ENCODE assay signal across 9 mouse cellular contexts in genomic region chr14:73389059-73389458, GRCm38 (mm10). TPM values are rescaled to one million over a fixed set of nuclear protein-coding genes. Genes with fewer than 3 reads are reported as not detected.
DNase-seq lines count a peak whose midpoint lies in the region; ATAC-seq and TF ChIP-seq lines count a peak whose summit lies in the region.
"Had no signal": no experiment of that assay in that cellular context is flagged by ENCODE, and none has a peak within 500 bp of the region (broad histone marks: within the 10 kb centered on the region; RNA-seq: fewer than 3 reads in every experiment).

No protein-coding gene starts in this region.

- no peaks in the 10 kb centered on the region for H3K27me3 ChIP-seq in heart, embryonic 13.5 days (replicated peaks)
- no peaks in the 10 kb centered on the region for H3K27me3 ChIP-seq in heart, postnatal 0 days (ENCODE audit: control insufficient read depth, insufficient read depth, low read length)
- H3K27me3 ChIP-seq in midbrain, embryonic 15.5 days (replicated peaks), result no peaks in the 10 kb centered on the region
- H3K27me3 ChIP-seq: Patski had no signal

- no peak overlapping the region for H3K4me2 ChIP-seq in heart, embryonic 13.5 days
- peak overlapping the region; percentile 26; the same call in 1 of the 2 replicates for H3K4me2 ChIP-seq in heart, postnatal 0 days (ENCODE audit: low read depth, low read length)
- no peak overlapping the region for H3K4me2 ChIP-seq in midbrain, embryonic 15.5 days

- peak overlapping the region; percentile 79 for H3K27ac ChIP-seq in heart, embryonic 13.5 days (replicated peaks)
- H3K27ac ChIP-seq in heart, postnatal 0 days (ENCODE audit: low read depth), result peak overlapping the region; percentile 88
- H3K27ac ChIP-seq in midbrain, embryonic 15.5 days, result peak overlapping the region; percentile 43; the same call in 1 of the 2 replicates

- no peaks in the 10 kb centered on the region for H3K36me3 ChIP-seq in heart, embryonic 13.5 days
- H3K36me3 ChIP-seq in heart, postnatal 0 days (replicated peaks; ENCODE audit: control insufficient read depth, insufficient read depth, low read length), result no peaks in the 10 kb centered on the region
- H3K36me3 ChIP-seq in midbrain, embryonic 15.5 days (replicated peaks), result no peaks in the 10 kb centered on the region

- no peak for TF ChIP-seq EP300 in heart, postnatal 0 days (IDR thresholded peaks at IDR 0.05; ENCODE audit: low read depth)

- no peak overlapping the region; the same call in 1 of the 2 replicates for H3K9ac ChIP-seq in heart, embryonic 13.5 days
- H3K9ac ChIP-seq in heart, postnatal 0 days (replicated peaks; ENCODE audit: low read depth, low read length), result no peak overlapping the region
- no peak overlapping the region for H3K9ac ChIP-seq in midbrain, embryonic 15.5 days

- no peak for ATAC-seq in heart, embryonic 13.5 days (ENCODE audit: extremely low read depth, insufficient number of reproducible peaks, low FRiP score, low TSS enrichment)
- no peak for ATAC-seq in heart, postnatal 0 days (ENCODE audit: insufficient read depth, low read depth)
- no peak for ATAC-seq in midbrain, embryonic 15.5 days (replicated peaks)

- H3K4me1 ChIP-seq in heart, embryonic 13.5 days, result peaks cover 35% of the 10 kb centered on the region
- H3K4me1 ChIP-seq in heart, postnatal 0 days (ENCODE audit: control insufficient read depth, insufficient read depth), result peaks cover 22% of the 10 kb centered on the region
- peaks cover 4% of the 10 kb centered on the region for H3K4me1 ChIP-seq in midbrain, embryonic 15.5 days

- WGBS in heart, embryonic 13.5 days, result 56% methylated on average over 7 of the region's 7 CpGs
- 63% methylated on average over 7 of the region's 7 CpGs for WGBS in heart, postnatal 0 days
- WGBS in midbrain, embryonic 15.5 days, result 38% methylated on average over 7 of the region's 7 CpGs

- H3K4me3 ChIP-seq in heart, embryonic 13.5 days, result no peak overlapping the region
- no peak overlapping the region for H3K4me3 ChIP-seq in heart, postnatal 0 days (ENCODE audit: low read depth, low read length)
- no peak overlapping the region for H3K4me3 ChIP-seq in midbrain, embryonic 15.5 days

- H3K9me3 ChIP-seq in heart, embryonic 13.5 days, result no peaks in the 10 kb centered on the region
- no peaks in the 10 kb centered on the region for H3K9me3 ChIP-seq in heart, postnatal 0 days (replicated peaks; ENCODE audit: control insufficient read depth, low read length)
- no peaks in the 10 kb centered on the region for H3K9me3 ChIP-seq in midbrain, embryonic 15.5 days

- TF ChIP-seq CTCF in heart, postnatal 0 days (IDR thresholded peaks at IDR 0.05; ENCODE audit: low read depth), result no peak

- no peak for DNase-seq in heart, postnatal 10 days
- peak; percentile 49 to 59 for DNase-seq in CD8-positive naive resting alpha-beta T cell, adult 2 months (ENCODE audit: low read depth in 2 of 2, low spot score in 2 of 2)
- no peak for DNase-seq in heart, postnatal 0 days (ENCODE audit: low spot score)
- DNase-seq in right cerebral cortex, postnatal 4 days, result no peak
- no peak for DNase-seq in left cerebral cortex, adult 9 months (ENCODE audit: low spot score in 2 of 2)
- DNase-seq in cerebellum, adult 11-12 months, result no peak

- intact Hi-C loops in heart, postnatal 10 days (cut with DNase I), result no loop called here

RNA-seq across cellular contexts. Expression of gene Itm2b, which starts 4.0 kb away (rescaled TPM):
- 620 and 695 TPM in 2 replicates for polyA plus RNA-seq in heart, embryonic 13.5 days (2015; fragmentation: Nextera tagmentation; extraction: Ambion mirVana)
- 100 to 1,000 TPM; 625 to 643 TPM for total RNA-seq in heart, postnatal 10 days (2021)
- 388 and 470 TPM in 2 replicates for total RNA-seq in heart, postnatal 0 days (2014; rRNA removed; ENCODE audit: low replicate concordance)
- 907 and 943 TPM in 2 replicates for polyA plus RNA-seq in heart, postnatal 0 days (2015; fragmentation: Nextera tagmentation; extraction: Ambion mirVana)
- polyA plus RNA-seq in midbrain, embryonic 15.5 days (2015; fragmentation: Nextera tagmentation; extraction: Ambion mirVana), result 590 and 626 TPM in 2 replicates

Comparison
In these comparisons a context has a peak if more than half of its experiments do, and no peak if none do; other contexts are left out.
1. DNase-seq: peak in CD8-positive naive resting alpha-beta T cell, adult 2 months (2 of 2); none in heart, postnatal 10 days (0 of 2), heart, postnatal 0 days (single experiment), right cerebral cortex, postnatal 4 days (single experiment), left cerebral cortex, adult 9 months (0 of 2) and cerebellum, adult 11-12 months (single experiment).
2. Peak in every context shown above with its lines, with median percentiles within 50 percentile points of each other: H3K27ac ChIP-seq.